Mouse (Mus musculus): ENCODE measurements around the gene Cox6a1. TPM values are rescaled to one million over a fixed set of nuclear protein-coding genes. Genes with fewer than 3 reads are reported as not detected.

Cox6a1 gene
- total RNA-seq, 2 experiments from 2014 or later, result 721 to 781 TPM

DNA sequence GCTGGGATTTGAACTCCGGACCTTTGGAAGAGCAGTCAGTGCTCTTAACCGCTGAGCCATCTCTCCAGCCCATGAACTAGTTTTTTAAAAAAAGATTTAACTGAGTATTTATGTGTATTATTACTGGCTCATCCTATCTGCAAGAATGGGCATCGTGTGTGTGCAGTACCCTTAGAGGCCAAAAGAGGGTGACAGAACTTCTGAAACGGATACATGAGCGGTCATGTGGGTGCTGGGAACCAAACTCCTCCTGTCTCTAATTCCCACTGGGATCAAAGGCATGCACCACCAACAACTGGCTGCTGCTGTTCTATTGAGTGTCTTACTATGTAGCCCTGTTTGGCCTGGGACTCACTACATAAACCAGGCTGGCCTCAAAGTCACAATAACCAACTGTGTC is 2.6 kb upstream of the Cox6a1 start:
- no peak for DNase-seq (ENCODE audit: low spot score in 2 of 2)

DNA sequence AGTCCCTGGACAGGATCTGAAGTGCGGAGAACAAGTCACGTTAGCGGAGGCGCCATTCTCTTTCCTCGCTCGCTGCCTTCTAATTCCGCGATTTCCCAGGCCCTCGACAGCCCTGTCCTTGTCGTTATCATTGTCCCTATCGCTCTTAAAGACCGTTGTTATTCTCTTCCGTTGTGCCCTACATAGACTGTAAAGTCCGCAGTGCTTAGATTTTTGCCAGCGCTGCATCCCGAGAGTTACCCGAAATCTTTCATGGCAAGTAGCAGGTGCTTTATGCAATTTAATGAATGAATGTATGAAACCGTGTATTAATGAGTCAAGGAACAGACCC is 409 bp upstream of the Cox6a1 start:
- no peak for DNase-seq (ENCODE audit: low spot score in 2 of 2)

GRCm38 (mm10) chr5:115347564-115347963 is 1.2 kb downstream of the Cox6a1 start:
- peak; percentile 74 to 77 for DNase-seq (ENCODE audit: low spot score in 2 of 2)

DNA sequence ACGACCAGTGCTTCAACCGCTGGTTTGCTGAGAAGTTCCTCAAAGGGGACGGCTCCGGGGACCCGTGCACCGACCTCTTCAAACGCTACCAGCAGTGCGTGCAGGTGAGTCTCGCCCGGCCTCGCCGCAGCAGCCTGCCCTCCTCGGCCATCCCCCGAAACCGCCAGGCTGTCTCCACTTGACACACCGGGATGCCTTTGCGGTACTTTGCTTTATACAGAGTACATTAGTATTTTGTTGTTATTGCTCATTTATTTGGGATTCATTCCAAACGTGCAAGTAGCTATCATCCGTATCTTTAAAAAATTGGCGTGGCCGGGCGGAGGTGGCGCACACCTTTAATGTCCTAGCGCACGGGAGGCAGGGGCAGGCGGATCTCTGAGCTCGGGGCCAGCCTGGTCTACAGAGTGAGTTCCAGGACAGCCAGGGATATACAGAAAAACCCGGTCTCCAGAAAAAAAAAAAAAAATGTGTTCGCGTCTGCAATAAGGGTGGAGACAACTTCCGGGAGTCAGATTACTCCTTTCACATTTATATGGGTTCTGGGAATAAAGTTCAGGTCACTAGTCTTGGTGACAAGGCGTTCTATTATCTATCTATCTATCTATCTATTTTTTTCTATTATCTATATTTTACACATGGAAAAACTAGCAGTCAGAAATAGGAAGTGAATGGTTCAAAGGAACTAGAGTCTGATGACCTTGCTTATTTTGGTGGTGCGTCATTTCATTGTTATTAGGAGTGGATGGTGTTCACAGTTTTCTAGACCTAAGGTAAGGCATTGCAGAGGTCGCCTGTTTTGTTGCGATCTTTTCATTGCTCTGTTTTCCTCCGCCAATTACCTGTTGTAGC is 7.2 kb downstream of the Cox6a1 start:
- no peak for DNase-seq (ENCODE audit: low spot score in 2 of 2)

GRCm38 (mm10) chr5:115340577-115341313 is 8.0 kb downstream of the Cox6a1 start, which contains the start of the genes Gatc and Triap1:
Gene Gatc, minus strand, starts transcription at chr5:115341178.
Gene Triap1, plus strand, starts transcription at chr5:115341225.
- peak; percentile 89 to 90 for DNase-seq (ENCODE audit: low spot score in 2 of 2)

DNA sequence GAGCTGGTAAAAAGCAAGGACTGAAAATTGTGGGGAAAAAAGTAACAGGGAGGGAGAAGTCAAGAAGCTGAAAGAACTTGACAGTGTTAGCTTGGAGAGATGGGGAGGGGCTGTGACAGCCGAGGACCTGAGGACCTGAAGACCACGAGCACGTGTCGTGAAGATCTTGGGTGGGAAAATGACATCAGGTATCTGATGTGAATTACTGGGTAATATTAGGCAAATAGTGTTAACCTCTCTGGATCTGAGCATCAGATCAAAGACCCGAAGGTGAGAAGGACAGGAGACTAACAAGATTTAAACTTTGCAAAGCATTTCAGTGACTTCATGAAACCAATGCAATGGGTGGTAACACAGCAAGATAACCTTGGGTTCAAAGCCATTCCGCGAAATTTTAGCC is 8.8 kb downstream of the Cox6a1 start:
- DNase-seq (ENCODE audit: low spot score in 2 of 2), result no peak

GRCm38 (mm10) chr5:115333626-115334025 is 15.2 kb downstream of the Cox6a1 start:
- DNase-seq (ENCODE audit: low spot score in 2 of 2), result no peak

DNA sequence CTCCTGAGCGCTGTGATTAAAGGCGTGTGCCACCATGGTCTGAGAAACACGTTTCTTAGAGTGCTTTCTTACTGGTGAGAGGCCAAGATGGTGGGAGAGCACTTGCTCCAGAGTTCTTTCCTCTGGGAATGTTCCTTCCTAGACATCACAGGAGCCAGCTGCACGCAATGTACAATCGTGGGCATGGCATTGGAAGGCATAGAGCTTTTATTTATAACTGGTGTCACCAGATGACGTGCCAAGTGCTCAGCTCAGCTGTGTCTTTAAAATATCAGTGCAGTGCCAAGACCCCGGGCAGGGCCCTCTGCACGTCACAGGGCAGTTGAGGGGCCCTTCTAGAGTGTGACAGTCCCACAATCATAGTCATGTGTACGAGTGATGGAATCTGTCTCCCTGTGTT is 17.8 kb downstream of the Cox6a1 start:
- DNase-seq (ENCODE audit: low spot score in 2 of 2), result no peak

- no peak for DNase-seq (ENCODE audit: low spot score in 2 of 2)
These were observed 20.9 kb downstream of the Cox6a1 start for GRCm38 (mm10) chr5:115327610-115328548.

GRCm38 (mm10) chr5:115326875-115327609 is 21.7 kb downstream of the Cox6a1 start, which contains the start of gene Srsf9:
Gene Srsf9, plus strand, starts transcription at chr5:115327177.
- DNase-seq (ENCODE audit: low spot score in 2 of 2), result peak; percentile 92 to 95

- no peak for DNase-seq (ENCODE audit: low spot score in 2 of 2)
These were observed 22.4 kb downstream of the Cox6a1 start for GRCm38 (mm10) chr5:115326256-115326831.

- peak; percentile 66 to 87 for DNase-seq (ENCODE audit: low spot score in 2 of 2)
These were observed 29.5 kb downstream of the Cox6a1 start for GRCm38 (mm10) chr5:115319004-115319940.

DNA sequence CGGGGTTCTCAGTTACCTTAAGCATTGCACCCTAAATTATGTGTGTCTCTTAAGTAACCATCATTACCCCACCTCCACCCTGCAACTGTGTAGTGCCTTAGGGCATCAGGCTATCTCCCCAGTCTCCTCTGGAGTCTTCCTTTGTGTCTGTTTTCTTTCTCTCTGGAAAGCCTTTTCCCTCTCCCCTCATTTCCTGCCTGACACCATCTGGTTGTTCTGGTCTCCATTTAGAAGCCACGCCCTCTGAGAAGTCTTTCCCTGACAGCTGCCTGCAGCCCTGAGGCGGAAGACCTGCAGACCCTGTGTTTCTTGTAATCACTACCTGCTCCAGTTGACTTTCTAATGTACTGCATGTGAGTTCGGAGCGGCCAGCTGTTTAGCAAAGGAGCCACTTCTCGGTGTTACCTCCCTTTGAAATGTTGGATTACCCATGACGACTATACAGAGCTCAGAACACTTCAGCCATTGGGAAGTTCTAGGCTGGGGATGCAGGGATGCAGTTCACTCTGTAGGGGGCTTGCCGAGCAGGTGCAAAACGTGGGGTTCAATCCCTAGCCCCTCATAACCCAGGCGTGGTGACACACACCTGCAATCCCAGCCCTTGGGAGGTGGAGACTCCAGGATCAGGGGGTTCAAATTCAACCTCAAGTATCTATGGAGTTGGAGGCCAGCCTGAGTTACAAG is 31.0 kb downstream of the Cox6a1 start:
- DNase-seq (ENCODE audit: low spot score in 2 of 2), result no peak

- no peak for DNase-seq (ENCODE audit: low spot score in 2 of 2)
These were observed 31.7 kb downstream of the Cox6a1 start for GRCm38 (mm10) chr5:115316968-115317644.

GRCm38 (mm10) chr5:115313668-115313943 is 35.2 kb downstream of the Cox6a1 start:
- no peak for DNase-seq (ENCODE audit: low spot score in 2 of 2)

GRCm38 (mm10) chr5:115312816-115313667 is 35.7 kb downstream of the Cox6a1 start:
- no peak for DNase-seq (ENCODE audit: low spot score in 2 of 2)

DNA sequence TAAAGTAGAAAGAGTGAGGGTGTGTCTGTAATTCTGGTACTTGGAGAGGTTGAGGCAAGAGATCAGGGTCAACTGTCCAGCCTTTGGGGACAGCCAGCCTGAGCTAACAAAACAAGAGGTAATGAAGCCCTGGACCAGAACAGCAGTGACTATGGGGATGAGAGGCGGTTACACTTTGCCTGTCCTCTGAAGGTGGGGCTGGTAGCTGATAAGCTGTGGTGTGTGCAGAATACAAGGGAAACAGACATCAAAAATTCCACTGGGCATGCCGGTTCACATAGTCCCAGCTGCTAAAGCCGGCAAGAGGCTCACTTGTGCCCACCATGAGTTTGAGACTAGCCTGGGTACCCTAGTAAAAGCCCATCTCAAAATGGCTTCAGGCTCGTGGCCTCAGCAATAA is 36.4 kb downstream of the Cox6a1 start:
- no peak for DNase-seq (ENCODE audit: low spot score in 2 of 2)

All from left cerebral cortex, adult 18-20 months (tissue).